Mouse (Mus musculus): ENCODE data around the gene Bub3. TPM values are rescaled to one million over a fixed set of nuclear protein-coding genes. Genes with fewer than 3 reads are reported as not detected.

Gene Bub3
- polyA plus RNA-seq, 3 experiments from 2014 or later, result 179 to 242 (median 181) TPM

DNA sequence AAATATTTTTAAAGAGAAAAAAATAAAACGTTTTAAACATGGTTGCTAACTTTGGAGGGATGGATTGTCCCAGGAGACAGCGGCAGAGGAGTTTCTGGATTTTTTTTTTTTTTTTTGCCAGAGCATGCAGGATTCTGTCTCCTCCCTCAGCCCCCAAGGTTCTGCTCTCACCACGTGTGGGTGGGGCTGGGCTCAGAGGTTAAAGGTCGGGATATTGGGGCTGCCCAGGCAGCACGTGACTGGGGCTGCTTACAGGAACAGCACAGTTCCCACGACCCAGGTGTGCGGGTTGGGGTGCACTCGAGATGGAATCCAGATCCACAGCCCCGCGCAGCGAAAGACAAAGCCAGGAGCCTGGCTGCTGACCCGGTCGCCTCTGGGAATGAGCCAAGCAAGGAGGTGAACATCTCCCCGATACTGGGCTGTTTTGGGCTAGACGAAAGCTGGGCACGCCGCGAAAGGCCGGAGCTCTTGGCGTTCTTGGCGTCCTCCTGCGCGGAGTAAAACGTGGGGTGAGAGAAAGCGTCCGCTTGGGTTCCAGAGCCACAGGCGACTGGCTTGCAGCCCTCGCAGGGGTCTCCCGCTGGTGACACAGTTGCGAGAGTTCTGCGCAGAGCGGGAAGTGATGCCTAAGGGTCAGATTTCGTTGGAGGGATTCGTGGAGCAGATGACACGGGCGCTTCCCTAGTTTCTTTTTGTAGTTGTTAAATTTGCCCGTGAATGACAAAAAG, 3.3 kb upstream of the Bub3 start:
- no peak for ATAC-seq

DNA sequence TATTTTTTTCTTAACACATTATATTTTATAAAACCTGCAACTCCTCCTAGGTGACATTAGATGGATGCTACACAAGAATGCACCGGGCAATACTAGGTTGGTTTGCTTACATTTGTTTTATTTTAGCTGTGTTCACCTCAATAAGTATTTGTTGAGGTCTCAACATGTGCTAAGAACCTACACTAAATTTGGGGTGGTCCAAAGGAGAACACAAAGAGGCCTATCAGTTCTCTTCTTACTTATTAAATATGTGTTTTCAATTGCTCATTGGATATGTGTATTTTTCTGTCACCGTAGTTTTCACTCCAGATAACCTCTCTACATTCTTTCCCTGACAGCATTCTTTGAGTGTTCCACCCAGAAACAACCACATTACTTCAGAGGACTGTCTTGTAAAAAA, 2.3 kb upstream of the Bub3 start:
- ATAC-seq, result no peak

DNA sequence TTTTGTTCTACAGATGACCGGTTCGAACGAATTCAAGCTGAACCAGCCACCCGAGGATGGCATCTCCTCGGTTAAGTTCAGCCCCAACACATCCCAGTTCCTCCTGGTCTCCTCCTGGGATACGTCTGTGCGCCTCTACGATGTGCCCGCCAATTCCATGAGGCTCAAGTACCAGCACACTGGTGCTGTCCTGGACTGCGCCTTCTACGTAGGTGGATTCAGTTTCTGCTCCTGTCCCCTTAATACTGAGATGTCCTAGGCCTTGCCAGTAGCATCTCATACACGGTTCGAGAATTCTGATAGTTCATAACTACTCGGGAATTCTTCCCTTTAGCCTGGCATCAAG, 648 bp downstream of the Bub3 start:
- ATAC-seq, result no peak

- ATAC-seq, result no peak
These were observed 15.2 kb downstream of the Bub3 start for GRCm38 (mm10) chr7:131575246-131575645.

DNA sequence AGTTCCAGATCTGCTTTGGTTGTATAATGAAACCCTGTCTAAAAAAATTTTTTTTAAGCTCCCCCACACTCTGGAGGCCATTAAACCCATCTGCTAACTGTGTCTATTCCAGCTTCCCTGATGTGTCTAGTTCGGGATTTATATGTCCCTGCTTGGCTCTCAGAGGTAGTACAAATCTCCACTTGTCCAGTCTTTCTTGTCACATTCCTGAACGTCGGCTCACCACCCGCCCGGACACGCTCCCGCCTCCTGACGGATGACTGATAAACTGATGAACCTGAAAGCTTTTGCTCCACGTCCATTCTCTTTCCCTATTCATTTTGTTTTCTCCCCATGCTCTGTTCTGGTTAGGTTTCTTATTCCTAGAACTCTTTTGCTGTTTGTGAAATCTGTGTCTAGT, 22.2 kb downstream of the Bub3 start:
- ATAC-seq, result no peak

DNA sequence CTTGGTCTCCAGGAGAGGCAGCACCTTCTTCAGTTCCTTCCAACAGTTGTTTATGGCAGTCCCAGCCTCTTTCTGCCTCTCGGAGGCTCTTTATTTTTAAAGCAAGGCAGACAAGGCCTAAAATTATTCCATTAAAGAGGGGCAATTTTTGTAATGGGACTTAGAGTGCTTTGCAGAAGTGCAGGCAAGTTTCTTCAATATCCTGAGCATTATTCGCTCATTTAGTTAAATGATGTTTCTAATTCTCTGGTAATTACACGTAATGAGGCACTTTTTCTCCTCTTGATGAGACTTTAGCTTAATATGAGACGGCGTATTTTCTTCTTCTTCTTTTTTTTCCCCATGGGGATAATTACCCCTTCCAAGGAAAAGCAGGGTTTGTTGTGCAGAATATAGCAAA, 25.5 kb downstream of the Bub3 start:
- ATAC-seq, result no peak

GRCm38 (mm10) chr7:131597779-131598482, 37.9 kb downstream of the Bub3 start:
- no peak for ATAC-seq

DNA sequence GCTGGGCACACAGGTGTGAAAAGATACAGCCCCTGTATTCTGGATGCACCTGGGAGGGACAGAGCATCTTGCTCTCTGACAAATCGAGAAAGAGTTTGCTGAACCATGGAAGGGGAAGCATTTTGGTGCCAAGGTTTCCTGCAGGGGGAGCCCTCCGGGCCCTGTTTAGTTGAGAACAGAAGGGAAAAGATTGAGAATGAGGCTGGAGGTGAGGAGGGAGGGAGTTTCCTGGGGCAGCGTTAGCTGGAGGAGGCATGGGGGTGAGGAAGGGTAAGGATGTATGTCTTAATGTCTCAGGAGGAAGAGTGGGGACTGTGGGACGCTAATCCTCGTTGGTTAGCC, 38.4 kb downstream of the Bub3 start:
- ATAC-seq, result no peak

DNA sequence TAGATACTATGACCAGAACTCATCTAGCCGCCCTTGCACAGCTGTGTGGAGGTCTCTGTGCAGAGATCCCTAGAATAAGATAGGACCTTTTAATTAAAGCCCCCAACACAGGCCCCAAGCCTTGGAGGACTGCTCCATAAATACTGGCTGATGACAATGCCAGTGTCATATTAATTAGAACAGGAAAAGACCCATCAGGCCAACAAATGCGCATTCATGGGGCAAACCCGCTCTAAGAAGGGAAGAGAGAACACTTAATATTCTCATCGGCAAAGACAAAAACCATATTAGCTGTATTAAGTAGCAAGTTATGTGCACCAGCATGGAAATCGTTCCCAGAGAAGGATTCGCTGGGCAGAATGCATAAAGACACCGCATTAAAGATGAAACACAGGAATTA, 42.1 kb downstream of the Bub3 start:
- no peak for ATAC-seq

DNA sequence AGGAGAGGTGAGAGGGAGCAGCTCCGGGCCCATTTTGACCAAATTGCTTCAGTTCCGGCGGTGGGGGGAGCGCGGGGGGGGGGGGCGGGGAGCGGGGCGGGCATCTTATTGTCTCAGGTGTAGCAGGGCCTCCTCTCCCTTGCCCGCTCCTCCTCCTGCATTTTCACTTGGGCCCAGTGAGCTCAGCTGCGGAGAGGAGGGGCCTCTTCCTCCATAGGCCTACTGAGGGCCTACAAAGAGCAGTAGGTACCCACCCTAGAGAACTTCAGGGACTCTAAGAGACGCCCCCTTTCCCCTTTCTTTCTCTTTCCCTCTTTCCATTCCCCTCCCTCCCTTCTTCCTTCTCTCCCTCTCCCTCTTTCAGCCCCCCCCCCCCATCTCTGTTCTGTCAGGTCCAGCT, 43.2 kb downstream of the Bub3 start:
- no peak for ATAC-seq

- no peak for ATAC-seq
These were observed 44.9 kb downstream of the Bub3 start for GRCm38 (mm10) chr7:131604946-131605345.

GRCm38 (mm10) chr7:131605481-131605880, 45.5 kb downstream of the Bub3 start:
- no peak for ATAC-seq

GRCm38 (mm10) chr7:131608049-131608448, 48.0 kb downstream of the Bub3 start:
- no peak for ATAC-seq

DNA sequence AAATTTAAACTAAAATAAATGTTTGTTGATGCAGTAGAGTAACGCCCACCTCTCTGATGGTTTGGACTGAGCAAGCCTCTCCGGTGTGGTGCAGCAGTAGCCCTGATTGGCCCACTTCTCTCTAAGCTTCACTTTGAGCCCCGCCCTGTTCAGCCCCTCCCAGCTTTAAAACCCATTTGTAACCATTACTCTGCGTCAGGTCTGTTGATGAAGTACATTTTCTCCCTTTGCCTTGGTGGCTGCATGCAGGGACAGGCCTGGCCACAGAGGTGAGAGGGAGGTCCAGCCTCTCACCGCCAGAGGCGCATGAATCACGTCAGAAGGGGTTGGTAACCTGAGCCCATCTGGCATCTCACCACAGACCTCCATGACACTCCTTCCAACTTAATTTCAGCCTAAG, 49.7 kb downstream of the Bub3 start:
- no peak for ATAC-seq

Other genes starting within 250 kb of the Bub3 start
- not detected for gene Cuzd1, start 237.9 kb upstream of the Bub3 start, polyA plus RNA-seq (2017; shearing (Covaris generic))
- gene Fam24b, start 230.7 kb upstream of the Bub3 start, polyA plus RNA-seq (2017; shearing (Covaris generic)), result not detected
- not detected for gene Fam24a, start 226.4 kb upstream of the Bub3 start, polyA plus RNA-seq (2017; shearing (Covaris generic))
- 10 to 100 TPM; 21.7 to 26.3 (median 23.0) TPM for gene 2310057M21Rik, start 197.5 kb upstream of the Bub3 start, polyA plus RNA-seq (2017; shearing (Covaris generic))
- 10 to 100 TPM; 39.3 to 44.7 (median 44.3) TPM for gene Pstk, start 189.1 kb upstream of the Bub3 start, polyA plus RNA-seq (2017; shearing (Covaris generic))
- 10 to 100 TPM; 29.4 to 39.5 (median 34.0) TPM for gene Ikzf5, start 149.7 kb upstream of the Bub3 start, polyA plus RNA-seq (2017; shearing (Covaris generic))
- 10 to 100 TPM; 27.1 to 66.2 (median 49.5) TPM for gene Acadsb, start 149.6 kb upstream of the Bub3 start, polyA plus RNA-seq (2017; shearing (Covaris generic))
- gene Hmx3, start 17.4 kb upstream of the Bub3 start, polyA plus RNA-seq (2017; shearing (Covaris generic)), result not detected
- gene Hmx2, start 11.4 kb upstream of the Bub3 start, polyA plus RNA-seq (2017; shearing (Covaris generic)), result not detected

Measured in inflammation-experienced regulatory T-cells, adult 6 months (primary cell).